Mouse (Mus musculus): ENCODE measurements around the gene Vmn2r42. TPM values are rescaled to one million over a fixed set of nuclear protein-coding genes. Genes with fewer than 3 reads are reported as not detected.

Vmn2r42 gene
- not detected in 2 replicates for polyA plus RNA-seq (2012; rRNA removed)

DNA sequence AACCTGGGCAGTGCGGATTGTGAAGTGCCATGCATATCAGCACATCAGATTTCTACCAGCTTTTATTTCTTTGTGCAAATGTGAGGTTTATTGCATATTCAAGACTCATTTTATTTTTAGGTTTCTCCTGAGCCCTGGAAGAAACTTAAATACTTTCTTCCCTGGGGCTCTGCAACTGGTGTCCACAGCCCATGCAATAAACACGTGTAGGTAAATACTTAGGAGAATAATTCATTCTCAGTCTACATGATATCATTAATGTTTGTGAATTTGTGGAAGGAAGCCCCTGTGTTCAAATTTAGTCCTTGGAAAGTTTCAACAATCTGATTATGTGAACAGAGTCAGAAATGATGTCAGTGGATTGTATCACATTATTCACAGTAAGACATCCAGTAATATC, at the start of gene Vmn2r42:
Vmn2r42 (minus strand) TSS at position 101 of the 400 bp plus-strand sequence.

DNA sequence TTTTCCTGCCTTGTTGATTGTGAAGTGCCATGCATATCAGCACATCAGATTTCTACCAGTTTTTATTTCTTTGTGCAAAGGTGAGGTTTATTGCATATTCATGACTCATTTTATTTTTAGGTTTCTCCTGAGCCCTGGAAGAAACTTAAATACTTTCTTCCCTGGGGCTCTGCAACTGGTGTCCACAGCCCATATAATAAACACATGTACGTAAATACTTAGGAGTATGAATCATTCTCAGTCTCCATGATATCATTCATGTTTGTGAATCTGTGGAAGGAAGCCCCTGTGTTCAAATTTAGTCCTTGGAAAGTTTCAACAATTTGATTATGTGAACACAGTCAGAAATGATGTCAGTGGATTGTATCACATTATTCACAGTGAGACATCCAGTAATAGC, 38.6 kb downstream of the Vmn2r42 start, which contains the start of gene Vmn2r41:
Vmn2r41 (minus strand) TSS at position 101 of the 400 bp plus-strand sequence.

Other genes starting within 250 kb of the Vmn2r42 start
- not detected in 2 replicates for gene Vmn2r41, start 38.7 kb downstream of the Vmn2r42 start, polyA plus RNA-seq (2012; rRNA removed)
- not detected in 2 replicates for gene Vmn2r43, start 60.3 kb upstream of the Vmn2r42 start, polyA plus RNA-seq (2012; rRNA removed)
- not detected in 2 replicates for gene Vmn2r44, start 183.0 kb upstream of the Vmn2r42 start, polyA plus RNA-seq (2012; rRNA removed)